Mouse (Mus musculus): Measurements from ENCODE around the gene Sobp. TPM values are rescaled to one million over a fixed set of nuclear protein-coding genes. Genes with fewer than 3 reads are reported as not detected.

The Sobp gene
- polyA plus RNA-seq, 2 experiments from 2014 or later, result not detected

DNA sequence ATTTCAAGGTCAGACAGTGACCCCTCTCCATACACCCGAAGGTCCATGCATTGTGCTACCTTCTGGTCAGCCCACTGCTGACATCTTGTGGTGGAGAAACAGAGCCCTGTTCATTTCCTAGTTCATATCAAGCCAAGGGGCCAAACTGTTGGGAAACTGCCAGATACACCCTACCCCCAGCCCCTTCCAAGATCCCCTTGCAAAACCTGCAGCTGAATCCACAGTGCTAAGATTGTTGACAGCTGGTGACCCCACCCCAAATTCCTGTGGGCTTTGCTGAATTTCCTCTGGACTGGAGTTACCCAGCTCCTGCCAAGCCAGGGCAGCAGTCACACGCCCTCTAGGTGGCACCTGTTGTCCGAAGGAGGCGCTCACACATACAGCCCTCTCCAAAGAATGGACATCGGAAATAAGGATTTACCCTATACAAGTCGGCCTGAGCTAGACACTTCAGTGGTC lies 186.7 kb downstream of the Sobp start:
- ATAC-seq, result peak; percentile 41

DNA sequence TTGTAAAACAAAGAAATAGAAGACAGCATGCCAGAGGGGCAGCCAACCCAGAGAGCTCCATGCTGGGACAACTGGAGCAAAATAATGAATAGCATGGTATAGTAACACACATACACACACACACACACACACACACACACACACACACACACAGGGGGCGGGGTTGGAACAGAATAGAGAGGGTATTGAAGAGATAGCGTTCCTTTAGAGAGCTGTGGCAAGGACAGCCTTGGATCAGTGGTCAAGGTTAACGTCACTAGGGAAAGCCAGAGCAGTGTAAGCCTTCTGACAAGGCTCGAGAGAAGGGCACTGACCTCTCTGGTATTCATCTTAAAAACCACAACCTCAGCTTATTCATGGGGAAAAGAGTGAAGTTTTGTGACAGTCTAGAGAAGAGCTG lies 189.4 kb downstream of the Sobp start:
- ATAC-seq, result no peak

DNA sequence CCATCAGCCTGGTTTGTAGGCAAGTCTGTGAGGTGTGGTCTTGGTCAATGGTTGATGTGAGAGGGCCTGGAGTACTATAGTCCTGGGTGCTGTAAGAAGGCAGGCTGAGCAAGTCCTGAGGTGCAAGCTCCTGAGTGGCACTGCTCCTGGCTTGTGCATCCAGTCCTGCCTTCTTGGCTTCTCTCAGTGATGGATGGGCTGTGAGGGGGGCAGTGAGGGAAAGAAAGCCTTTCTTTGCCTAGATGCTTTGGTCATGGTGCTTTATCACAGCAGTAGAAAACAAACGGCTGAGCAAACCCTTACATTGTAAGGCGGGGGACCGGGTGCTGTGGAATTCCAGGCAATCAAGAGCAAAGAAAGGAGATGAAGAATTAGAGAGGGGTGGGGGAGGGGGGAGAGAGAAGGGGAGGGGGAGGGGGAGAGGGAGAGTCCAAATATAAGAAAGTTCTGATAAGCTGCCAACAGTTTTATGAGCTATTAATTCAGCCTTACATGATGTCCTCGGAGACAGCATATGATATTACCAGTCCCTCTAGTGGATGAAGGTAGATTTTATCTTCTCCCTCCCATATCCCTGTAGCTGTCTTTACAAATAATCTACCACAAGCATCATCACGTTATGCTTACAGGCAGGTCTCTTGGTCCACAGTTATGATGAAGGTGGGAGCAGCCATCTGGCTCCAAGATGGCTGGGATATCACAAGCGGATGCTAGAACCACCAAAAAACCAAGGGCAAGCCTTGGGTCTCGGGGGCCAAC lies 193.2 kb downstream of the Sobp start:
- no peak for ATAC-seq

DNA sequence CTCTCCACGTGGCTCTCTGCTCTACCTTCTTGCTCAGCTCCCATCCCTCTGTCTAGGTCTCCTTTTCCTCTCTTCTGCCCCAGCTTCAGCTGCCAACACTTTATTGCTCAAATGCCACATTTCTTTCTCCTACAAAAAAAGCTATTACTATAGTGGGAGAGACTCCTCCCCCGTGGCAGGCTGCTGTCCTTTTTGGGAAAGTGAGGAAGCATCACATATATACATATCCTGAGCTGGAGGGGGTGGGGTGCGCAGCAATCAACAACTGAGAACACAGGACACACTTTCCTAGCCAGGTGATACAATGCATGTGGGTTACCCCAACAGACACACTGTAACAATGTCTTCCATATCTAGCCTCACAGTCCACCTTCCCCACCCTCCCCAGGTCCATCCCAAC lies 196.0 kb downstream of the Sobp start:
- no peak for ATAC-seq

DNA sequence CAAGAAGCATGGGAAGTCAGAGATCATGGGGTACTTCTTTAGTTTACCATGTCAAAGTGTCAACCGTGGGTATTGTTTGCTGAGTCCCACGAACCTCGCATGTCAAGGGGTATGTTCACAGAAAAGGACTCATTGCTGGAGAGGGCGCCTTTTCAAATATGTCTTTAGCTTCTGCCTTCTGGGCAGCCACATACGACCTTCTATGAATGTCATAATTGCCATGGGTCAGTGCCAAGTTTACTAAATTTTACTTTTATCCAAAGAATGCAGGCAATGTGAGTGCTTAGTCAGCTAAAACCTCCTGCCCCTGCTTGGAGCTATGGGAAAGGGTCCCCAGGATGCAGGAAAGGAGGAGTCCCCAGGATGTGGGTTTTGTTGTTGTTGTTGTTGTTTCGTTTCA lies 197.8 kb downstream of the Sobp start:
- ATAC-seq, result no peak

DNA sequence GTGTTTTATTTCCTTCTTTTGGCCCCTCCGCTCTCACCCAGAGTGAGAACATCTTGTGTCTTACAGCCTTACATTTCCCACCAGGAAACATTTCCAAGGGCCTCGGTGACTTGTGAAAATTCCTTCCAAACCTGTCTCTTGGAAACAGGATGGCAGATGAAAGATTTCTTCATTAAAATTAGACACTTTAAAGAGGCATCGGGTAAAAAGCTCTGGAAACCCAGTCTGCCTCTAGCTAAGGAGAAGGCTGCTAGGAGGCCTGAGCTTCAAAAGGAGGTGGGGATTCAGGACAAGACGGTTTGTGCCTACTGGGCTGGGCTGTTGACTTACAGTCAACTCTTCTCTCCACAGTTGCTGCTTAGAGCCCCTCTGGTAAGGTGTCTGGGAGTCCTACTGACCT lies 200.8 kb downstream of the Sobp start:
- no peak for ATAC-seq

DNA sequence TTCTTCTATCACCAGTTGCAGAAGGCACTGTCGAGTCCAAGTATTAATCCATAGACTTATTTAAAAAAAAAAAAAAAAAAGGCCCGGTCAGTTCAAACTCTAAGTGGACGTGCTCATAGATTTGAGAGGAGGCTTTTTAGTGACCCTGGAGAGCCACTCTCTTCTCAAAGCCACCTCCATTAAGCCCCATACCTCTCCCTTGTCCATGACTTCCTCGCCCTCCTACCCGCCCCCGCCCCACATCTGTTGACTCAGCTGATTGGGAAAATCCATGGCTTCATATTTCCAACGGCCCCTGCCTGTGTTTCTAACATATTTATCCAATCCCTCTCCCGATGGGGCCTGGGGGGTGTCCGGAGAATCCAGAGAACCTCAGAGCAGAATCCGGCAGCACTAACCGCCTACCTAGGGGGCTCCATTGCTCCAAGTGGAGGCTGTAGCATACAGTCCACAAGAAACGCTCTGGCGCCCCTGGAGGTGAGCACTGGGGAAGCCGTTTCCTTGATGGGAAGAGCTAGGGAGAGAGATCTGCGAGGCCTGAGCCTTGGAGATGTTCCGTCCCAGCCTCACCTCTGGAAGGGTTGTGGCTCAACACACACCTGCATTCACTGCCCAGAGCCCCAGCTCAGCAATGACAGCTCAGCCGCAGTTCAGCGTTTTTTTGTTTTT lies 201.7 kb downstream of the Sobp start:
- ATAC-seq, result no peak

DNA sequence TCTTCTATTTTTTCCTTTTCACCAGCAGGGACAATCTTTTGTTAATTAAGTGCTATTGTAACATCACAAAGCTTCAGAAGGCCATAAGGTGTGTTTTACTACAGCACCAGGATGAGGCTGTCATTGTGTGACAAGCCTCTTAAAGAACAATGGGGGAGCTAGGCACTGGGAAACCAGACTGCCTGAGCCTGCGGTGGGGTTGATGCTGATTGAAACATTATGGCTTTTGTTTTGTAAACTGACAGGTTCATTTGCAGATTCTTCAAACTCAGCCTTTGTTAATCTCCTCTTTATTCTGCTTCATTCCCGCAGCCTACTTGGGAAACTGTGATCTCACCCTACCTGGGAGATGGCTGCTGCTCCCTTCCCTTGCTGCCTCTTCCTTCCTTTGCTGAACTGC lies 206.0 kb downstream of the Sobp start:
- no peak for ATAC-seq

DNA sequence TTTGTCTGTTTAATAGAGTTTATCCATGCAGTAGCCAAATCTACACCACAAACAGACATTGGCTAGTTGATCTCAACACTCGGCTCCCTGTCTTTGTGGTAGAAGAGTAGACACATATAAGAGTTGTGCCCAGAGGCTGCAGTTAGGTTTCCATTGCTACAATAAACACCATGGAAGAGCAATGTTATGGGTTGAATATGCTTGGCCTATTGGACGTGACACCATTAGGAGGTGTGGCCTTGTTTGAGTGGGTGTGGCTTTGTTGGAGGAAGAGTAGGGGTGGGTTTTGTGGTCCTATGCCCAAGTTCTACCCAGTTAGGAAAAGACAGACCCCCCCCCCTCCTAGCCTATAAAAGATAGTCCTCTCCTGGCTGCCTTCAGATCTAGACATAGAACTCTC lies 211.3 kb downstream of the Sobp start:
- no peak for ATAC-seq

DNA sequence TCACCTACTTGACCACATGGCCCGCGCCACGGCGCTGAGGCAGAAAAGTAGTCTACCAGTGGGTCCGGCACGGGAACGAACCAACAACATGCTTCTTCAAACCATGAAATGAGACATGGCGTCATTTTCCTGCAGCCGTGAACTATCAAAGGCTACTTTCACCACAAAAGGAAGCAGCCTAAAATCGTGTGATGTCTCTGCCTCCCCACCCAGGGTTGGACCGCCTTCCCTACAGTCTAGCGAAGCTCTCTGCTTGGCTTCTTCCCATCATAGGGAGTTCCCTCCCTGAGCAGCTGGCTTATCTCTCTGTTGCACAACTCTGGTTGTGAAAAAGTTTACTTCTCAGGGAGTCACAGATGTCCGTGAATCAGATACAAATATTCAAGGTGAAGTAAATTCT lies 211.7 kb downstream of the Sobp start:
- ATAC-seq, result peak; percentile 56

DNA sequence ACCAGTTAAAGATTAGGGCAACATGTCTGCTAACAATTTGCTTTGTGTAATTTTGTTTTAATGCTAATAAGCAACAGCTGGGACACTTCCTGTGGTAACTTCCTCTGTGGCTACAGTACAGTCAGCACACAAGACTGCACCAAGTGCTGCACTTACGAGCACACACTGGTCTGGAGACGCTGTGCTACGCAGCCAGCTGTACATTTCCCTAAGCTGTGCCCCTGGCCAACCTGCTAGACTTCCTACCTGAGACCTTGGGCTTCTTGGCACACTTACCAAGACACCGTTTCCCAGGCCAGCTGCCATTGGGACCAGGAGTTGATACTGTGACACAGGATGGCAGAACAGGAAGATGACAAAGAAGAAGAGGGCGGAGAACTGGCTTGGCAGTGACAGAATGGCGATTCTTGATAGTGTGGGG lies 212.1 kb downstream of the Sobp start:
- peak; percentile 84 for ATAC-seq

DNA sequence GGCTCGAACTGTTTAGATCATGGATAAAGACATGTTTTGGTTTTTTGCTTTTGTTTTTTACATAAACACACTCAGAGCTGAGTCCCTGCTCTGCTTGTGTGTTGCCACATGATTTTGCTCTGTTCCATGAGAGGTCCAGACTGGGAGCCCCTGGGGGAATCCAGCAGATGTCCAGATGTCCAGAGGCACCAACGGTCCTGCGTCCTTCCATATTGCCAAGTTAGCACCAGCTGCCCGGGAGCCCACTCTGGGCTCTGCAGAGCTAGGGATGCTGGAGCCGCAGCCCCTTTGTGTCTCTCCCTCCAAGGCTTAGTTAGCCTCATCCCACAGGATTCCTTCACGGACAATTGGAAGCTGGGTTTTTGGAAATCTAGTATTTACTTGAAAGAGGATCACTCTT lies 212.6 kb downstream of the Sobp start:
- ATAC-seq, result peak; percentile 2

DNA sequence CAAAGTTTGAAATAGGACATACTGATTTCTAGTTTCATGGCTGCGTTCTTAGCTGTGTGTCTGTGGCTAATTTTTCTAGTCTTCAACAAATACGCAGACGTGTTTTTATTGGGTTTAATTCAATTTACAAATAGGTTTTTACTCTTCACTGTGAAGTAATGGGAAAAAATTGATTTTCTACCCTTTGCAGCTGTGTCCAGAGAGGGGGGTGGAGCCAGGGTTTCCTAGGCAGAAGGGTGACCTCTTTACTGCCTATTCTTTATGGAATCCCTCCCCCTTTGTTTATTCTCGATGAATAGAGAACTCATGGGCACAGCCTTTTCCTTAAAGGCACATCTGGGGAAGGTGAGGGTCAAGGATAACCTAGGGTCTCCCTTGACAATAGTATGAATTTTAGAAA lies 215.6 kb downstream of the Sobp start:
- no peak for ATAC-seq

DNA sequence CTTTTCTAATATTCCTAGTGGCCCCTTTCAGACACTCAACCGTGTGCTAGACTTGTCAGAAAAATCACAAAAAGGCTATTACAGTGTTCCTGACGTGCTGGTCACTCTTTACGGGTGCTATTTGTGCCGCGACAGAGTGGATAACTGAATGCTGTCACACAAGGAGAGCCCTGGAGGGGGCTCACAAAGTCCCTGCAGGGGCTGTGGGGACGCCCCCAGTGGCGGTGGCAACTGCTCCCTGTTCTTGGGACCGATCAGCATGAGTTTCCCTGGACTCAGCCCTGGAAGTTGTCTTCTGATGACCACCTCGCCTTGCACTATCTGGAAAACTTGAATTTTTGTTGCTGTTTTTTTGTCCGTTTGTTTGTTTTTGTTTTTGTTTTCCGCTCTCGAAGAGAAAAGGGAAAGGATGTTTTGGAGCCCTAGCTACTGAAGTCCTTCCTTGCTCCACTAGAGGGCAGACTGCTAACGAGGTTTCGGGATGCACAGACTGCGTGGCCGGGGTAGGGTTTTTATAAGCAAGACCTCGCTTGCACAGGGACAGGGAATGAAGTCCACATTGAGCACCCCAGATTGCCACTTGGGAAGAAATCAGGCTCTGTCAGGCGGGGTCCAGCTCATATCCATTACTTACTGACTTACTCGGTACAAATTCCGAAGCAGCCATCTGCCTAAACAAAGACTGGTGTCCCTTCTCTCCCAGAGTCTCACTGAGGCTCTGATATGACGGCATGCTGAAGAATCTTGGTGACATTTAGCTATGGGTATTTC lies 216.3 kb downstream of the Sobp start:
- peak; percentile 46 for ATAC-seq

DNA sequence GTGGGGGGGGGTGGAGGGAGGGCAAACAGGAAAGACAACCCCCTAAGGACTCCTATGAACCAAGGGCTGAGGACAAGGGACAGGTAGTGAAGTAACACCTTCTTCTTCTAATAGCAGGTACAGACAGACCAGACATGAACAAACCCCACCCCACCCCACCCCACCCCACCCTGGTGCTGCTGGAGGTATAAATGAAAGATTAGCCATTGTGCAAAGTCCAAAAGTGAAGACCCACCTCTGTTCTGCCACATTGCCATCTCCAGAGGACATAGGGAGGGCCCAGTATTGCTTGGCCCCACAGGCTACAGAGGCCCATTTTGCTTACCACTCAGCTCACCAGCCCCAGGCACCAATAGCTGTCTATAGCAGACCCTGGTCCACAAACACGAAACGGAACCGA lies 219.1 kb downstream of the Sobp start:
- ATAC-seq, result no peak

DNA sequence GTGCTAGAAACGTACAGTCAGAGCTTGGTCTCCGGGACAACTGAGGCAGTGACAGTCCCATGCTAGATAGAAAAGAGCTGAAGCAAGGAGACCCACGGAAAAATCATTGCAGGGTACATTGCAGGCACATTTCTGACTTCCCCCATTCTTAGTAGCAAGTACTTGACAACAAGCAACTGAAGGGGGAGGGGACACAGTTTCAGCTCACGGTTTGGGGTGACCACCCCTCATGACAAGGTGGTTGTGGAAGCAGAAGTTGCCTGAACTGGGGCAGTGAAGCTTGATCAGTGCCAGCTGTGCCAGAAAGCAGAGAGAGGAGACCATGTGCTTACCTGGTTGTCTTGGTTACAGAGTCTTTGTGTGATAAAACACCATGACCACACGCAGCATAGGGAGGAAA lies 220.7 kb downstream of the Sobp start:
- ATAC-seq, result no peak

Other genes starting within 250 kb of the Sobp start
- gene 9030612E09Rik, start 174 bp upstream of the Sobp start, polyA plus RNA-seq (2017; shearing (Covaris generic)), result not detected
- 10 to 100 TPM in 1 of 2 experiments, 1 to 10 TPM in 1; 8.9 to 18.1 TPM for gene Pdss2, start 47.0 kb upstream of the Sobp start, polyA plus RNA-seq (2017; shearing (Covaris generic))